Mouse (Mus musculus) brain, embryonic 14.5 days (tissue): Measurements from ENCODE around the gene Zcchc24.

Experiments used
- CTCF ChIP-seq: fragments of 200-500 bp; IDR thresholded peaks from 2 replicates; pipeline ENCODE4 v1.5.1; 2012; ENCODE audit warnings: inconsistent platforms, mild to moderate bottlenecking, moderate library complexity, borderline replicate concordance; ENCODE audit not compliant: insufficient read depth, insufficient read length; ENCODE audit errors: extremely low read depth
- POLR2A ChIP-seq: fragments of 200-500 bp; IDR thresholded peaks from 2 replicates; pipeline ENCODE4 v1.6.1; 2012; ENCODE audit warnings: mild to moderate bottlenecking, inconsistent platforms, borderline replicate concordance; ENCODE audit not compliant: poor library complexity, insufficient read depth, insufficient read length, severe bottlenecking; ENCODE audit errors: extremely low read depth

GRCm38 (mm10) chr14:25693888-25694568, 74.8 kb downstream of the Zcchc24 start, which contains the start of gene Ppif:
- TF ChIP-seq CTCF (peak; percentile 98), POLR2A (peak; percentile 60)
